Mouse (Mus musculus) ES-Bruce4 (cell line): ENCODE results near the gene Eif3l. TPM values are rescaled to one million over a fixed set of nuclear protein-coding genes. Genes with fewer than 3 reads are reported as not detected.

Experiments
- H3K27ac ChIP-seq: 2 replicates; pipeline ENCODE4 v1.5.1; 2012; ENCODE audit warnings: low read length, inconsistent platforms; ENCODE audit not compliant: insufficient read depth
- H3K27me3 ChIP-seq: 2 replicates; pipeline ENCODE4 v1.6.1; 2012; ENCODE audit warnings: mild to moderate bottlenecking, low read length, inconsistent platforms; ENCODE audit not compliant: control insufficient read depth, poor library complexity, insufficient read depth, severe bottlenecking
- H3K36me3 ChIP-seq: 2 replicates; pipeline ENCODE4 v1.6.1; 2012; ENCODE audit warnings: inconsistent platforms, mild to moderate bottlenecking, low read length, moderate library complexity; ENCODE audit not compliant: control insufficient read depth, poor library complexity, insufficient read depth, severe bottlenecking
- H3K4me1 ChIP-seq: one replicate; pipeline ENCODE4 v1.8.1; 2011; ENCODE audit warnings: low read length; ENCODE audit not compliant: control insufficient read depth, insufficient read depth
- H3K4me3 ChIP-seq: 2 replicates; pipeline ENCODE4 v1.5.1; 2011; ENCODE audit warnings: low read depth, mild to moderate bottlenecking, low read length
- H3K9ac ChIP-seq: 2 replicates; pipeline ENCODE4 v1.6.1; 2012; ENCODE audit warnings: low read depth, mild to moderate bottlenecking, inconsistent platforms; ENCODE audit not compliant: poor library complexity, severe bottlenecking
- H3K9me3 ChIP-seq: replicated peaks from 2 replicates; pipeline ENCODE4 v1.6.1; 2012; ENCODE audit warnings: mild to moderate bottlenecking, low read length, inconsistent platforms; ENCODE audit not compliant: control insufficient read depth, poor library complexity, insufficient read depth, severe bottlenecking
- CTCF ChIP-seq: IDR thresholded peaks from one replicate; pipeline ENCODE4 v1.8.1; 2011; ENCODE audit warnings: low read depth, low read length
- EP300 ChIP-seq: IDR thresholded peaks from 2 replicates; pipeline ENCODE4 v1.6.1; 2011; ENCODE audit warnings: low read depth, low read length; ENCODE audit not compliant: insufficient read depth
- POLR2A ChIP-seq: IDR thresholded peaks from one replicate; pipeline ENCODE4 v1.8.1; 2011; ENCODE audit warnings: low read length; ENCODE audit not compliant: insufficient read depth
- polyA plus RNA-seq: library from polyadenylated mRNA; stranded (reverse); fragments of >200 nt; gene quantifications from 2 replicates; pipeline ENCODE4 v1.2.4, GENCODE M21; 2011; ENCODE audit warnings: low read depth; ENCODE audit not compliant: missing spikeins, insufficient read depth, insufficient read length

The Eif3l gene
- polyA plus RNA-seq, 1 experiment, result 608 TPM

GRCm38 (mm10) chr15:79141566-79141917, 66.6 kb downstream of the Eif3l start:
- Histone ChIP-seq H3K27ac (no peak overlapping the region), H3K4me3 (peak overlapping the region; percentile 84)
- TF ChIP-seq EP300 (no peak), CTCF (no peak), POLR2A (no peak)

DNA sequence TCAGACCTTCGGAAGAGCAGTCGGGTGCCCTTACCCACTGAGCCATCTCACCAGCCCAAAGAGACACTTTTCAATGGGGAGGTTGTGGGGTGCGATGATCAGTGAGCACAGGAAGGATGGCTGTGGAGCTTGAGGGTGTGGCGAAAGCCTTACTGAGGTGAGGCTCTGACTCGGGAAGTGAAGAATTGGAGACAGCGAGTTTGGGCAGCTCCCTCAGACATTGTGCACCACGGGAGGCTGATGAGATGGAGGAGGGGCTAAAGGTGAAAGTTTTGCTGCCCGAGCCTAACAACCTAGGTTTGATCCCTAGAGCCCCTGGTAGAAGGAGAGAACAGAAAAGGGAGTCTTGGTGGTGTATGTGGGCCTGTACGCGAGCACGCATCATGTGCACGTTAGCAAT, 68.3 kb downstream of the Eif3l start:
- no peak overlapping the region for H3K27ac ChIP-seq
- peaks cover 2% of the 10 kb centered on the region for H3K4me1 ChIP-seq
- no peaks in the 10 kb centered on the region for H3K27me3 ChIP-seq
- H3K4me3 ChIP-seq, result peak overlapping the region; percentile 2
- H3K36me3 ChIP-seq, result peaks cover 32% of the 10 kb centered on the region
- H3K9ac ChIP-seq, result no peak overlapping the region
- TF ChIP-seq POLR2A, result no peak
- no peak for TF ChIP-seq CTCF
- no peak for TF ChIP-seq EP300
- H3K9me3 ChIP-seq, result no peaks in the 10 kb centered on the region

More at GRCm38 (mm10) chr15:79141566-79141917, 66.6 kb downstream of the Eif3l start:
- H3K27me3 ChIP-seq, result no peaks in the 10 kb centered on the region
- peaks cover 2% of the 10 kb centered on the region for H3K4me1 ChIP-seq
- H3K9me3 ChIP-seq, result no peaks in the 10 kb centered on the region
- peak overlapping the region; percentile 35 for H3K9ac ChIP-seq
- H3K36me3 ChIP-seq, result peaks cover 19% of the 10 kb centered on the region

Other genes with a start within 250 kb of the Eif3l start
- 9.2 and 10.5 TPM in 2 replicates for gene Cdc42ep1, start 232.6 kb upstream of the Eif3l start, polyA plus RNA-seq
- 2.4 TPM in 1 of 2 replicates, not detected in the other for gene Lgals2, start 219.7 kb upstream of the Eif3l start, polyA plus RNA-seq
- 25.8 and 29.3 TPM in 2 replicates for gene Gga1, start 198.0 kb upstream of the Eif3l start, polyA plus RNA-seq
- not detected in 2 replicates for gene Gm49510, start 175.5 kb upstream of the Eif3l start, polyA plus RNA-seq
- 26.8 and 41.7 TPM in 2 replicates for gene Sh3bp1, start 175.4 kb upstream of the Eif3l start, polyA plus RNA-seq
- gene Pdxp, start 161.3 kb upstream of the Eif3l start, polyA plus RNA-seq, result 22.8 and 28.0 TPM in 2 replicates
- gene Lgals1, start 148.5 kb upstream of the Eif3l start, polyA plus RNA-seq, result 225 and 232 TPM in 2 replicates
- gene Nol12, start 140.2 kb upstream of the Eif3l start, polyA plus RNA-seq, result 42.3 and 45.1 TPM in 2 replicates
- 49.5 and 57.1 TPM in 2 replicates for gene Triobp, start 127.5 kb upstream of the Eif3l start, polyA plus RNA-seq
- gene H1f0, start 46.7 kb upstream of the Eif3l start, polyA plus RNA-seq, result 59.8 TPM in 2 replicates
- gene Galr3, start 33.3 kb upstream of the Eif3l start, polyA plus RNA-seq, result not detected in 2 replicates
- gene Ankrd54, start 12.3 kb upstream of the Eif3l start, polyA plus RNA-seq, result 16.6 and 18.2 TPM in 2 replicates
- gene Micall1, start 33.7 kb downstream of the Eif3l start, polyA plus RNA-seq, result 12.4 and 13.4 TPM in 2 replicates
- 162 and 166 TPM in 2 replicates for gene Polr2f, start 65.8 kb downstream of the Eif3l start, polyA plus RNA-seq
- gene 1700088E04Rik, start 66.1 kb downstream of the Eif3l start, polyA plus RNA-seq, result 1.4 TPM in 2 replicates
- gene Sox10, start 90.1 kb downstream of the Eif3l start, polyA plus RNA-seq, result 0.43 and 1.4 TPM in 2 replicates
- 47.8 and 48.0 TPM in 2 replicates for gene Pick1, start 154.0 kb downstream of the Eif3l start, polyA plus RNA-seq
- 1.0 TPM in 2 replicates for gene Gm49486, start 154.2 kb downstream of the Eif3l start, polyA plus RNA-seq
- gene Slc16a8, start 179.6 kb downstream of the Eif3l start, polyA plus RNA-seq, result not detected in 2 replicates
- gene Baiap2l2, start 210.4 kb downstream of the Eif3l start, polyA plus RNA-seq, result 0.69 and 1.8 TPM in 2 replicates